Mouse (Mus musculus) heart, adult 2 months (tissue): ENCODE data around the gene Zfyve16.

Experiments used
- CTCF ChIP-seq: fragments of 200-600 bp; IDR thresholded peaks from 2 replicates; pipeline ENCODE4 v1.8.1; 2022; ENCODE audit warnings: antibody characterized with exemption, mild to moderate bottlenecking, moderate library complexity
- EP300 ChIP-seq: fragments of 200-500 bp; IDR thresholded peaks from 2 replicates; pipeline ENCODE4 v1.6.1; 2011; ENCODE audit warnings: low read depth, low read length, control low read depth; ENCODE audit not compliant: insufficient read depth
- POLR2A ChIP-seq: fragments of 200-500 bp; IDR thresholded peaks from 2 replicates; pipeline ENCODE4 v1.6.1; 2011; ENCODE audit warnings: mild to moderate bottlenecking, low read depth, low read length, control low read depth; ENCODE audit not compliant: insufficient read depth

DNA sequence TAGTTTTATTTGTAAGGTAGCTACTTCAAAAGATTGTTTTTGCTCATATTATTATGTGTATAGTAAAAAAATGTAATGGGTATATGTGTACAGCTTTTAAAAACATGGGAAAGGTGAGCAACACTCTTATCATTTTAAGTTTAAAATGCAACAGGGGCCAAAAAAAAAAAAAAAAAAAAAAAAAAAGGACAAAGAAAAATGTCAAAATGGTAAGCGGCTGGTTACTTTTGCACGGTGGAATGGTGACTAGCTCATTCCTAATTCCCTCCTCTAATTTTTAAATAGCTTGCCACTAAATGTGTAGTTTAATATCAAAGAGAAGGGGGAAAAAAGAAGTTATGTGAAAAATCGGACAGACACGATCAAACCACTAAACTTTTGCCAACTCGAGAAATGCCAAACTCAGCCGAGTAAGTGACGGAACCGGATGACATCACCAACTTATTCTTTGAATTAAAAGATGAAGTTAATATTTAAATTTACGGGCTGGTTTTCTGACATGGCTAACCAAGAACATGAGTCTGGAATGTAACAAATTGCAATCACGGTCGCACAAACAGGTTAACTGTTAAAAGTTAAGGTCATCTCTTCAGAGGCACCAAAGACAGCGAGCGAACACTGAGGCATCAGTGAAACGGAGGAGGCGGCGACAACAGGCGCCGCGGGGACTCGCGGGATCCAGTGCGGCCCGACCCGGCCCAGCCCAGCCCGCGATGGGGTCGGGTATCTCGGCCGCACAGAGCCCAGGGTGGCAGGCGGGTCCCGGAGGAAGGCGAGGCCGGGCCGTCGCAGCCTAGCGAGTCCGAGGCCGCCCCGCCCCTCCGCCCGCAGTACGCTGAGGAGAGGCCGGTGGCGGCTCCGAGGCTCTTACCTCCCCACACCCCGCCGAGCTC lies 594 bp downstream of the Zfyve16 start:
- TF ChIP-seq POLR2A (no peak), EP300 (no peak), CTCF (no peak)
